ENCODE assay signal across 14 mouse cellular contexts in genomic region chr14:51017256-51017655, GRCm38 (mm10). TPM values are rescaled to one million over a fixed set of nuclear protein-coding genes. Genes with fewer than 3 reads are reported as not detected.
A peak's percentile ranks its signal among the peaks of the same experiment; 100 is the strongest.
DNase-seq lines count a peak whose midpoint lies in the region; ATAC-seq and TF ChIP-seq lines count a peak whose summit lies in the region.
"Had no signal": no experiment of that assay in that cellular context is flagged by ENCODE, and none has a peak within 500 bp of the region (broad histone marks: within the 10 kb centered on the region; RNA-seq: fewer than 3 reads in every experiment).

No protein-coding gene starts in this region.

- 78% methylated on average over 3 of the region's 3 CpGs for WGBS in forebrain, embryonic 12.5 days

- H3K9me3 ChIP-seq in forebrain, embryonic 12.5 days: no peaks in the 10 kb centered on the region
- H3K9me3 ChIP-seq: limb, embryonic 15.5 days had no signal

- intact Hi-C loops in gastrocnemius, adult 2 months (cut with DNase I): no loop called here
- intact Hi-C loops in heart, postnatal 25 days (cut with DNase I): loop anchor here (5.0 kb wide), 1 partner anchor 85 kb away; the partner anchor contains the start of genes Pip4p1 and Pnp

- no peaks in the 10 kb centered on the region for H3K36me3 ChIP-seq in forebrain, embryonic 12.5 days (replicated peaks)
- H3K36me3 ChIP-seq: limb, embryonic 15.5 days had no signal

- H3K27ac ChIP-seq in gastrocnemius, adult 2 months: peak overlapping the region; percentile 53
- no peak overlapping the region for H3K27ac ChIP-seq in forebrain, embryonic 12.5 days
- H3K27ac ChIP-seq: limb, embryonic 15.5 days had no signal

- H3K9ac ChIP-seq in forebrain, embryonic 12.5 days: no peak overlapping the region
- H3K9ac ChIP-seq: limb, embryonic 15.5 days had no signal

- H3K4me3 ChIP-seq in gastrocnemius, adult 2 months: no peak overlapping the region
- no peak overlapping the region for H3K4me3 ChIP-seq in forebrain, embryonic 12.5 days (replicated peaks)
- H3K4me3 ChIP-seq: limb, embryonic 15.5 days; megakaryocyte, embryonic 14.5 days had no signal

- no peaks in the 10 kb centered on the region for H3K27me3 ChIP-seq in forebrain, embryonic 12.5 days
- H3K27me3 ChIP-seq: limb, embryonic 15.5 days; megakaryocyte, embryonic 14.5 days had no signal

- ATAC-seq in forebrain, embryonic 12.5 days (ENCODE audit: low FRiP score): no peak
- ATAC-seq: activated CD4-positive, CD25-positive, alpha-beta regulatory T cell, adult 4 months; forebrain, embryonic 16.5 days had no signal

- H3K4me2 ChIP-seq in forebrain, embryonic 12.5 days: no peak overlapping the region
- H3K4me2 ChIP-seq: limb, embryonic 15.5 days had no signal

- H3K4me1 ChIP-seq in forebrain, embryonic 12.5 days: no peaks in the 10 kb centered on the region
- H3K4me1 ChIP-seq: limb, embryonic 15.5 days; megakaryocyte, embryonic 14.5 days had no signal

- DNase-seq in kidney, postnatal 10 days: peak; percentile 34
- DNase-seq in kidney, adult 18-20 months: no peak
- peak; percentile 39 for DNase-seq in gastrocnemius, adult 2 months
- DNase-seq in heart, postnatal 25 days (ENCODE audit: low spot score): peak; percentile 29
- peak; percentile 43 for DNase-seq in lung, postnatal 36 days
- no peak for DNase-seq in layer of hippocampus, postnatal 14 days (ENCODE audit: low spot score in 2 of 2)
- DNase-seq: right cerebral cortex, adult 18-20 months had no signal

- no peak for TF ChIP-seq CTCF in gastrocnemius, adult 2 months (IDR thresholded peaks at IDR 0.05)

RNA-seq across cellular contexts. Expression of gene Rnase10, which starts 9.7 kb away (rescaled TPM):
- total RNA-seq in gastrocnemius, adult 2 months (2021): not detected
- total RNA-seq in heart, postnatal 25 days (2021): under 1 TPM in 1 of 2 experiments, not detected in 1; 0.39 TPM
- not detected in 2 replicates for polyA plus RNA-seq in forebrain, embryonic 12.5 days (2016; fragmentation: Nextera tagmentation; extraction: Ambion mirVana)
- under 1 TPM; 0.24 to 0.35 TPM for total RNA-seq in layer of hippocampus, postnatal 14 days (2021)
- total RNA-seq: hematopoietic stem cell, adult 5-6 weeks had no signal
- polyA plus RNA-seq: activated CD4-positive, CD25-positive, alpha-beta regulatory T cell, adult 4 months; forebrain, embryonic 16.5 days; stomach, embryonic 14.5 days had no signal

RNA-seq across cellular contexts. Expression of gene Rnase9, which starts 24.4 kb away (rescaled TPM):
- not detected for total RNA-seq in gastrocnemius, adult 2 months (2021)
- not detected for total RNA-seq in heart, postnatal 25 days (2021)
- polyA plus RNA-seq in forebrain, embryonic 12.5 days (2016; fragmentation: Nextera tagmentation; extraction: Ambion mirVana): not detected in 2 replicates
- not detected for total RNA-seq in layer of hippocampus, postnatal 14 days (2021)
- total RNA-seq: hematopoietic stem cell, adult 5-6 weeks had no signal
- polyA plus RNA-seq: activated CD4-positive, CD25-positive, alpha-beta regulatory T cell, adult 4 months; forebrain, embryonic 16.5 days; limb, embryonic 15.5 days; stomach, embryonic 14.5 days had no signal

RNA-seq across cellular contexts. Expression of gene Rnase11, which starts 32.7 kb away (rescaled TPM):
- not detected for total RNA-seq in gastrocnemius, adult 2 months (2021)
- not detected for total RNA-seq in heart, postnatal 25 days (2021)
- not detected in 2 replicates for polyA plus RNA-seq in forebrain, embryonic 12.5 days (2016; fragmentation: Nextera tagmentation; extraction: Ambion mirVana)
- not detected for total RNA-seq in layer of hippocampus, postnatal 14 days (2021)
- total RNA-seq: hematopoietic stem cell, adult 5-6 weeks had no signal
- polyA plus RNA-seq: activated CD4-positive, CD25-positive, alpha-beta regulatory T cell, adult 4 months; forebrain, embryonic 16.5 days; limb, embryonic 15.5 days; stomach, embryonic 14.5 days had no signal

RNA-seq across cellular contexts. Expression of gene Rnase12, which starts 40.2 kb away (rescaled TPM):
- not detected for total RNA-seq in gastrocnemius, adult 2 months (2021)
- total RNA-seq in heart, postnatal 25 days (2021): not detected
- not detected in 2 replicates for polyA plus RNA-seq in forebrain, embryonic 12.5 days (2016; fragmentation: Nextera tagmentation; extraction: Ambion mirVana)
- not detected for total RNA-seq in layer of hippocampus, postnatal 14 days (2021)
- total RNA-seq: hematopoietic stem cell, adult 5-6 weeks had no signal
- polyA plus RNA-seq: activated CD4-positive, CD25-positive, alpha-beta regulatory T cell, adult 4 months; forebrain, embryonic 16.5 days; limb, embryonic 15.5 days had no signal

RNA-seq across cellular contexts. Expression of gene Olfr750, which starts 57.0 kb away (rescaled TPM):
- not detected for total RNA-seq in gastrocnemius, adult 2 months (2021)
- not detected for total RNA-seq in heart, postnatal 25 days (2021)
- polyA plus RNA-seq in forebrain, embryonic 12.5 days (2016; fragmentation: Nextera tagmentation; extraction: Ambion mirVana): not detected in 2 replicates
- total RNA-seq in layer of hippocampus, postnatal 14 days (2021): not detected
- total RNA-seq: hematopoietic stem cell, adult 5-6 weeks had no signal
- polyA plus RNA-seq: activated CD4-positive, CD25-positive, alpha-beta regulatory T cell, adult 4 months; limb, embryonic 15.5 days; stomach, embryonic 14.5 days had no signal

Comparison
In these comparisons a context has a peak if more than half of its experiments do, and no peak if none do; other contexts are left out.
1. DNase-seq: peak in kidney, postnatal 10 days (single experiment), gastrocnemius, adult 2 months (single experiment), heart, postnatal 25 days (single experiment) and lung, postnatal 36 days (single experiment); none in kidney, adult 18-20 months (single experiment) and layer of hippocampus, postnatal 14 days (0 of 2).